Mouse (Mus musculus) liver, postnatal 0 days (tissue): ENCODE data around the gene Nol3. TPM values are rescaled to one million over a fixed set of nuclear protein-coding genes. Genes with fewer than 3 reads are reported as not detected.

Experiments
- ATAC-seq: fragments of 200-750 bp; cut with Nextera tagmentation; 2 replicates; pipeline ENCODE4 v1.8.0; 2017; ENCODE audit warnings: mild to moderate bottlenecking, moderate library complexity
- DNase-seq: peaks from one replicate; pipeline ENCODE4 v3.0.0-alpha.2; 2016
- H3K27ac ChIP-seq: fragments of 300-500 bp; sonication (generic); 2 replicates; pipeline ENCODE4 v1.5.1; 2014; ENCODE audit warnings: antibody characterized with exemption, moderate library complexity, mild to moderate bottlenecking, low read depth
- H3K27me3 ChIP-seq: fragments of 300-500 bp; sonication (generic); 2 replicates; pipeline ENCODE4 v1.6.1; 2014; ENCODE audit warnings: low read length, control low read depth, mixed read lengths; ENCODE audit not compliant: insufficient read depth
- H3K36me3 ChIP-seq: fragments of 300-500 bp; sonication (generic); replicated peaks from 2 replicates; pipeline ENCODE4 v1.6.1; 2014; ENCODE audit warnings: mild to moderate bottlenecking, control low read depth, low read length, moderate library complexity, mixed read lengths; ENCODE audit not compliant: insufficient read depth
- H3K4me1 ChIP-seq: fragments of 300-500 bp; sonication (generic); 2 replicates; pipeline ENCODE4 v1.6.1; 2014; ENCODE audit warnings: antibody characterized with exemption, mild to moderate bottlenecking, control low read depth; ENCODE audit not compliant: insufficient read depth
- H3K4me2 ChIP-seq: fragments of 300-500 bp; sonication (generic); 2 replicates; pipeline ENCODE4 v1.6.1; 2014; ENCODE audit warnings: low read depth, mild to moderate bottlenecking, low read length, moderate library complexity, mixed read lengths
- H3K4me3 ChIP-seq: fragments of 300-500 bp; sonication (generic); 2 replicates; pipeline ENCODE4 v1.5.1; 2014; ENCODE audit warnings: low read depth, low read length
- H3K9ac ChIP-seq: fragments of 300-500 bp; sonication (generic); replicated peaks from 2 replicates; pipeline ENCODE4 v1.6.1; 2014; ENCODE audit warnings: mild to moderate bottlenecking, moderate library complexity
- H3K9me3 ChIP-seq: fragments of 300-500 bp; sonication (generic); 2 replicates; pipeline ENCODE4 v1.6.1; 2016; ENCODE audit warnings: mild to moderate bottlenecking, control low read depth, low read length, mixed read lengths
- CTCF ChIP-seq: sonication (generic); IDR thresholded peaks from 2 replicates; pipeline ENCODE4 v1.5.1; 2016; ENCODE audit warnings: antibody characterized with exemption, low read depth
- EP300 ChIP-seq: IDR thresholded peaks from 2 replicates; pipeline ENCODE4 v1.6.1; 2016; ENCODE audit warnings: antibody characterized with exemption, low read depth, mild to moderate bottlenecking
- WGBS: fragments of 180-500 bp; shearing (Covaris S2); extraction: QIAGEN DNeasy Blood & Tissue Kit; methylation state at CpG from one replicate; pipeline ENCODE4 v1.1.7; 2014; ENCODE audit not compliant: insufficient replicate concordance; 5-methylcytosine and 5-hydroxymethylcytosine counted together
- polyA plus RNA-seq: library from polyadenylated mRNA; unstranded; fragments of >200 nt; fragmentation: Nextera tagmentation; extraction: Ambion mirVana; gene quantifications from 2 replicates; pipeline ENCODE4 v1.2.1, GENCODE M21; 2015

Gene Nol3
- polyA plus RNA-seq, 1 experiment from 2014 or later, result 0.05 TPM

DNA sequence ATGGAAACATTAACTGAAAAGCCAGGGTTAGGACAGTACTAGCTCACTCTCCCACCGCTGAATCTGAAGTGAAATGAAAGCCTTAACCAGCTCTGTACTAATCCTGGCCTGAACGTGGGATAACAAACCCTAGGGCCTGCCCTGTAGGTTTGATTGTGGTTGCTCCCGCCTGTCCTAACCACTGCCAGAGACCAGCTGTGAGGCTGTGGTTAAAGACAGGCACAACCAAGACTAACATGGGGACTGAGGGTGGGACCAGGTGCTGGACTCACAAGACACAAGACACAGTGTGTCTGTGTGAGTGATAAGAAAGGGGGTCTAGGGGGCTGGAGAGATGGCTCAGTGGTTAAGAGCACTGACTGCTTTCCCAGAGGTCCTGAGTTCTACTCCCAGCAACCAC, 4.6 kb downstream of the Nol3 start:
- Histone ChIP-seq H3K9ac (no peak overlapping the region), H3K4me3 (no peak overlapping the region), H3K4me1 (peaks cover 23% of the 10 kb centered on the region), H3K27me3 (peaks cover 46% of the 10 kb centered on the region), H3K36me3 (no peaks in the 10 kb centered on the region), H3K9me3 (no peaks in the 10 kb centered on the region), H3K27ac (no peak overlapping the region), H3K4me2 (no peak overlapping the region)
- 51% methylated on average over 3 of the region's 3 CpGs for WGBS
- DNase-seq, result no peak
- TF ChIP-seq EP300, result no peak
- no peak for TF ChIP-seq CTCF
- ATAC-seq, result no peak

- H3K4me3 ChIP-seq, result no peak overlapping the region
- H3K27me3 ChIP-seq, result peaks cover 35% of the 10 kb centered on the region
- DNase-seq (no peak), ATAC-seq (no peak)
- no peak overlapping the region for H3K4me2 ChIP-seq
- no peaks in the 10 kb centered on the region for H3K9me3 ChIP-seq
- WGBS, result 85% methylated on average over 12 of the region's 12 CpGs
- no peaks in the 10 kb centered on the region for H3K36me3 ChIP-seq
- H3K9ac ChIP-seq, result no peak overlapping the region
- peaks cover 15% of the 10 kb centered on the region for H3K4me1 ChIP-seq
- TF ChIP-seq EP300, result no peak
- no peak for TF ChIP-seq CTCF
- H3K27ac ChIP-seq, result no peak overlapping the region
Observed at GRCm38 (mm10) chr8:105281821-105282220, 5.9 kb downstream of the Nol3 start.

DNA sequence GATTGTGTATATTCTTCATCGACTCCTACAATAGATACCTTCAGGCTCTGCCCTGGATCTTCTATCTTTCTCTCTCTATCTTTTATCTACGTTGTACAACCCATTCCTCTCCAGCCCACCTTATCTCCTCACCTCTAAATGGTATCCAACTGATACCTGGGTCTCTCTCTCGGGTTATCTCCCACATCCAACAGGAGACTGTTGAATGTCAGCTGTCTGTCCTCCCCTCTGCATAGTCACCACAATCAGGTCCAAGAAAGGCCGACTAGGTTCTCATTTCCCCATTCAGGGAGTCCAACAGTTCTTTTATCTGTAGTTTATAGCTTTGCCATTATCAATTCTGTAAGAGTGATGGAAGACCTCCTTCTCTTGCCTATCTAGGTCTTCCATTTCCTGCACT, 6.3 kb downstream of the Nol3 start:
- Histone ChIP-seq H3K27ac (no peak overlapping the region), H3K9me3 (no peaks in the 10 kb centered on the region), H3K9ac (no peak overlapping the region), H3K27me3 (peaks cover 31% of the 10 kb centered on the region), H3K4me3 (no peak overlapping the region), H3K36me3 (no peaks in the 10 kb centered on the region), H3K4me2 (no peak overlapping the region), H3K4me1 (peaks cover 15% of the 10 kb centered on the region)
- WGBS, result 56% methylated on average over 4 of the region's 4 CpGs
- TF ChIP-seq CTCF (no peak), EP300 (no peak)
- DNase-seq (no peak), ATAC-seq (no peak)

DNA sequence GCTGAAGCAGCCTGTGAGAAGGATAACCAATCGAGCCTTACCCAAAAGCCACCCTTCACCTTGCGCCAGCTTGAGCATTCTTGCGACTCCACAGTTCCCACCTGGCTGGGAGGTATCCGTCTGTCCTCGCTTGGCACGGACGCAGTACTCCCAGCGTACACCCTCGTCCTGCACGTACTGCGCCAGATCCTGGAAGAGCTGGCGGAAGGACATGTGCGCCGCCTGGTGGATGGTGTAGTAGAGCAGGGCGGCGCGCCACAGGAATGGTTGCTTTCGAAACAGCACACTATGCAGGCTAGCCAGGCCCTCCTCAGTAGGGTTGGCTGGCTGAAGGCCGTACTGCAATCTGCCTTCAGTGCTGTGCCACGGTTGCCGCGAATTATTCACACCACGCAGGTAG, 7.1 kb downstream of the Nol3 start:
- Histone ChIP-seq H3K4me2 (peak overlapping the region; percentile 33; the same call in 1 of the 2 replicates), H3K9ac (no peak overlapping the region), H3K4me1 (peaks cover 15% of the 10 kb centered on the region), H3K9me3 (no peaks in the 10 kb centered on the region), H3K4me3 (no peak overlapping the region), H3K27ac (no peak overlapping the region), H3K36me3 (no peaks in the 10 kb centered on the region), H3K27me3 (peaks cover 23% of the 10 kb centered on the region)
- 23% methylated on average over 23 of the region's 23 CpGs for WGBS
- ATAC-seq (peak; percentile 86), DNase-seq (peak; percentile 81)
- TF ChIP-seq EP300 (no peak), CTCF (peak; percentile 97)

DNA sequence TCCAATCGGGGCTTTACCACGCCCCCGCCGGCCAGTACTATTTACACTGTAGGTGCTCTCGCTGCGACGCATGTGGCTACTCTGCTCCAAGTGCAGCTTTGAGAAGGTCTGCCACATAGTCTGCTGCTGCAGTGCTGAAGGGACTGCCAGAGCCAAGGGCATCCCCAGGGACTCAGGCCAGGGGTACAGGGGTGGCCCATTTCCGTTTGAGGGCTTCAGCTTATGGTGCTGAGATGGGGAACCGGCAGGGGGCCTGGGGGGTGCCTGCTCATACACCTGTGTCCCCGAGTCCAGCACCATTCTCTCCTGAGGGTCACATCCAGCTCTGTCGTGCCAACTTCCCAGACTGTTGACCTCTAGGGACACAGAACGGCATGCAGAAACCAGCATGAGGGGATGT, 9.6 kb downstream of the Nol3 start:
- Histone ChIP-seq H3K36me3 (no peaks in the 10 kb centered on the region), H3K27me3 (peaks cover 11% of the 10 kb centered on the region), H3K27ac (no peak overlapping the region), H3K4me3 (no peak overlapping the region), H3K4me1 (peaks cover 25% of the 10 kb centered on the region), H3K9ac (no peak overlapping the region), H3K9me3 (no peaks in the 10 kb centered on the region), H3K4me2 (no peak overlapping the region)
- ATAC-seq, result no peak
- TF ChIP-seq EP300 (no peak), CTCF (no peak)
- no peak for DNase-seq
- WGBS, result 54% methylated on average over 12 of the region's 12 CpGs

DNA sequence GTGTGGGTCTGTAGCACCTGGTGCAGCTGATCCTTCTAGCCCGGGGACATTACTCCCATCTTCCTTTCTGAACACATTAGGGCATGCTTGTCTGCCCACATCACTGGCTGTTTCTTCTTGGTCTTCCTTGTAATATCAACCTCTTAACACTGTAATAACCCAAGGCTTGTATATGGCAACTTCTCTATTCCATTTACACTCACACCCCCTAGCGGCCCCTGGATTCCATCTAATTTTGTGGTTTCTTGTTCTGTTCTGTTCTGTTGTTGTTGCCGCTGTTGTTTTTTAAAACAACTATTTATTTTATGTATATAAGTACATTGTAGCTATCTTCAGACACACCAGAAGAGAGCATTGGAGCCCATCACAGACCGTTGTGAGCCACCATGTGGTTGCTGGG, 11.0 kb downstream of the Nol3 start:
- no peak for TF ChIP-seq CTCF
- no peak for TF ChIP-seq EP300
- Histone ChIP-seq H3K27me3 (peaks cover 14% of the 10 kb centered on the region), H3K9ac (no peak overlapping the region), H3K4me3 (no peak overlapping the region), H3K4me1 (peaks cover 27% of the 10 kb centered on the region), H3K4me2 (no peak overlapping the region), H3K9me3 (no peaks in the 10 kb centered on the region), H3K27ac (no peak overlapping the region), H3K36me3 (no peaks in the 10 kb centered on the region)
- ATAC-seq (no peak), DNase-seq (no peak)
- WGBS, result 84% methylated on average over 4 of the region's 4 CpGs

GRCm38 (mm10) chr8:105288231-105288630, 12.3 kb downstream of the Nol3 start:
- H3K9ac ChIP-seq, result no peak overlapping the region
- DNase-seq, result no peak
- H3K4me2 ChIP-seq, result no peak overlapping the region
- no peak overlapping the region for H3K4me3 ChIP-seq
- TF ChIP-seq EP300, result no peak
- TF ChIP-seq CTCF, result no peak
- no peak overlapping the region for H3K27ac ChIP-seq
- no peak for ATAC-seq
- H3K27me3 ChIP-seq, result peaks cover 14% of the 10 kb centered on the region
- peaks cover 22% of the 10 kb centered on the region for H3K4me1 ChIP-seq
- 90% methylated on average over 5 of the region's 5 CpGs for WGBS
- no peaks in the 10 kb centered on the region for H3K9me3 ChIP-seq
- H3K36me3 ChIP-seq, result no peaks in the 10 kb centered on the region
